Mouse (Mus musculus): ENCODE data around the gene Tmem170b. TPM values are rescaled to one million over a fixed set of nuclear protein-coding genes. Genes with fewer than 3 reads are reported as not detected.

The Tmem170b gene
- total RNA-seq, 2 experiments from 2014 or later: 90.5 to 94.0 TPM

Other genes with a start within 250 kb of the Tmem170b start
- gene Nedd9, start 118.5 kb upstream of the Tmem170b start, total RNA-seq (2021): 10 to 100 TPM in 1 of 2 experiments, 1 to 10 TPM in 1; 9.7 to 11.0 TPM
- gene Adtrp, start 241.8 kb downstream of the Tmem170b start, total RNA-seq (2021): not detected

Measured in left cerebral cortex, adult 18-20 months (tissue).